Mouse (Mus musculus) c-Kit-positive CD71-negative TER-119-negative erythroid progenitor cells, embryonic 14.5 days (primary cell): Measurements from ENCODE around the gene Sdr39u1.

Experiments
- DNase-seq: peaks from one replicate; pipeline ENCODE4 v3.0.0-alpha.2; 2013; ENCODE audit warnings: low read depth

The Sdr39u1 gene

DNA sequence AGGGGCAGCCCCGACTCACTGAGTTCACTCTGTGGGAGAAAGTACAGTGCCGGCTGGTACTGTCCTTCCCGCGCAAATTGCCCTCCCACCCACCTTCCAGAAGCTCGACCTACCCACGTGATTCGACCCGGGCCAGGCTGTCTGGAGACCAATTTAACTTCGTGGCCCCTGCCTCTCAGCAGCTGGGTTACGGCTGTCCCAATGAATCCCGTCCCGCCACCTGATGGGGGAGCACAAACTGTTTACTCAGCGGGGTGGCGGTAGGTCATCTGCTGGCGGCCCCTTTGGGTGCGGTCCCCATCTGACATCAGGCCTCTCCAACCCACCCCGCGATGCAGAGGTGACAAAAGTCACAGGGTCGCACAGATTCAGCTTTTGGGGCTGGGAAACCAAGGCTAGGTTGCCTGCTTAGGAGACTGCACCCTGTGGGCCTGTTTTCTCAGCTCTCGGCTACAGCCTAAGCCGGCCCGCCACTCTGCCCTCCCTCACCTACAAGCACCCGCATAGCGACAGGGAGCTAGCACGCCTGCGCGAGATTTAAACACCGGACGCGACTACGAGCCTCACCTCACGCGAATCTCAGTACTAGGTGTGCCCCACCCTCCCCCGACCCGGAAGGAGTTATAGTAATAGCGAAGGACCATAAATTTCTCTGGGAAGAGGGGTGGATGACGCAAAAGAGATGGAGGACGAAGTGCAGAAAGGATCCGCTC, at the start of gene Sdr39u1:
Sdr39u1 (minus strand) TSS at position 593 of the 713 bp plus-strand sequence.
- no peak for DNase-seq

DNA sequence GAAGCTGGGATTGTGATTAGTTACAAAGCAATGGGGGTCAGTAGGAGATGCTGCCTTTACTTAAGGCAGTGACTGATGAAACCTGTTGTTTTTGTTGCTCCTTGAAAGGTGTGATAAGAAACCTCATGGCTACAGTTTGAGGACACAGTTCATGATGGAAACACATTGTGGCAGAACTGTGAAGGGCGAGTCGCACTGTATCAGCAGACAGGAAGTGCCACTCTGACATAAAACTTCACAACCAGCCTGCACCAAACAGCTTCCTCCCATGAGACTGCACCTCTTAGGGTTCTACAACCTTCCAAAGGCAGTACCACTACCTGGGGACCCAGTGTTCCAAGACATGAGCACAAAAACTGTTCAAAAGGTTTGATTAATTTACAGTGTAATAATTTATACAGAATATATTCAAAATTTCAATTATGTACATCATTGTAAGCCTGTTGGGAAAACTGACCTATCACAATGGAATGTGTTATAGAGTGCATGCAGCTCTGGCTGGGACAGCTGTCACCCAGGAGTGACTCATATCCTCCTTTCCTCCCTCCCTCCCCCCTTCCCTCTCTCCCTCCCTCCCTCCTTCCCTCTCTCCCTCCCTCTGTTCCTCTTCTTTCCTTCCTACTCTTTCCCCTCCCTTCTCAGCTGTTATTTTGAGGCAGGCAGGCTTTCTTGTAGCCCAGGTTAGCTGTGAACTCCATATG, 46.3 kb upstream of the Sdr39u1 start:
- no peak for DNase-seq

GRCm38 (mm10) chr14:55944575-55944974, 44.5 kb upstream of the Sdr39u1 start, which contains the start of gene Cma1:
Gene Cma1, minus strand, starts transcription at chr14:55944675.
- DNase-seq: no peak

DNA sequence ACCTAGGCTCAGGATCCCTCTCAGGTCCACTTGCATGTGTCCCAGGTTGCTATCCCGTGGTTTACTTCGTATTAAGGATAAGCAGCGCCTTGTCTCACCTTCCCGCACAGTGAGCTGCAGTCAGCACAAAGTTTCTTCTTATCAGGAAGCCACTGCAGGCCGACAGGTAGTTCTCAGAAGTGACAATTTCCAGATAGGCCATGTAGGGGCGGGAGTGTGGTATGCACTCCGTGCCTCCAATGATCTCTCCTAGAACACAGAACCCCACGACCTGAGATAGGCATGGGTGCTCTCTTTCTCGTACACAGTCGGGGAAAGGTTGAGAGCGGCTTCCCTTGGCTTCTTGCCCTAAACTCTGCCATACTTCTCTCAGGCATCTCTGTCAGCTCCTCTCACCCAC, 43.5 kb upstream of the Sdr39u1 start:
- DNase-seq: no peak

DNA sequence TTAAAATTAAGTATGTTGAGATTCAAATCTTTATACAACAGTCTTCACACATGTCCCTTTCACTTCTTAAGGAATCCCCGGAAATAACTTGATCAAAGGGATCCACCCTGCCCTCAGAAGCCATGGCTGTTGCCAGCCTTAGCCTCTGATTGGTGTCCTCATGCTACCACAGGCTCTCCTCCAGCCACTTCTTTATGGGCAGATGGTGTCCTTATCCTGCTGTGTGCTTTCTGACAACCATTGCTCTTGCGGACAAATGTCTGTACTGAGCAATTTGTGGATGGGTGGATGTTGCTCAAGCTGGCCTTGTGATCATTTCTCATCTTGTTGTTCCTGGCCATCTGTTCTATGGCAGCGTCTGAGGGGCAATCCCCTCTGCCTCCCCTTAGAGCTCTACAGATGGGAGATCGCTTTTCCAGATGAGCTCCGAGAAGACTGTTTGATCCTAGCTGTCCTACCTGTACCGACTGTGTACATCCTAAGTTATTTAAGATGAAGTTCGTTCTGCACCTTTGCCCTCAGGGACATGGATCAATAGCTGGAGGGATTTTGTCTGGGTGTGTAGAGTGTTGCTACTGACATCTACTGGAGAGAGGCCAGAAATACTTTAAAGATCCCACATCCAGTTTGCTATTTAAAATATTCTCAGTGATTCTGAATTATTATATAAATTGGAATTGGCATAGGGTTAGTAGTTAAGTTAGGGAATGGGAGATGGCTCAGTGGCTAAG, 40.1 kb upstream of the Sdr39u1 start:
- no peak for DNase-seq

- DNase-seq: no peak
Measured at GRCm38 (mm10) chr14:55933586-55933985, 33.5 kb upstream of the Sdr39u1 start.

GRCm38 (mm10) chr14:55929263-55929997, 29.3 kb upstream of the Sdr39u1 start:
- no peak for DNase-seq

- no peak for DNase-seq
Measured at GRCm38 (mm10) chr14:55926847-55927246, 26.8 kb upstream of the Sdr39u1 start.

- no peak for DNase-seq
Measured at GRCm38 (mm10) chr14:55922475-55923232, 22.6 kb upstream of the Sdr39u1 start.

DNA sequence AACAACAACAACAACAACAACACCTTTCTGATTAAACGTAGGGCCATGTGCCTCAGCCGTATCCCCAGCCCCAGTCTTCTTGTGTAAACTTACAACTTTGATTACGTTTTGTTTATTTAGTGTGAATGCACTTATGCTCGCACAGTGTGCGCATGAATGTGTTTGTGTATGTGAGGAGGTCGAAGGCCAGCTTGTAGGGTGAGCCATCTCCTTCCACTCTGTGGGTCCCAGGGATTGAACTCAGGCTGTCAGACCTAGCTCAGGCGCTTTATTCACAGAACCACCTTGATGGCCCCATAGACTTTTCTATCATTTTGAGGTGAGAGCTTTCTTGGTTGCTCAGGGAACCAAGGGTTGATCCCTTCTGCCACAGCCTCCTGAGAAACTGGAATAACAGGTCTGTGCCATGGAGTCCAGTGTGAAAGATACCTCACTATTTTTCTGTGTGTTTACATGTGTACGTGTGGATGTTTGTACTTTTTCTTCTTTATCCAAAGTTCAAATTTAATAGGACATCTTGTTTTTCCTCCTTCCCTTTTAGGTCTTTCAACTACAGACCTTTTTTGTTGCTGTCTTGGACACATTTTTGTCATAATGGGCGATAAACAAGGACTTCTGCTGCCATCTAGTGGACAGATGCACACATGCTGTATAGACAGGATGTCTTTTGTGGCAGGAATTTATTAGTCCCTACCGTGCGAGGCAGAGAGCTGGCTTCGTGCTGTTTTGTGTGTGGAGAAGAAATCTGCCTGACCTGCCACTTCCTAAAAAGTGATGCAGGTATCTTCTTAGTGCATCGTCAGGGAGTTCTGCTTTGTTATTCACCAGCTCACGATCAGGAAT, 18.4 kb upstream of the Sdr39u1 start:
- DNase-seq: peak; percentile 90

DNA sequence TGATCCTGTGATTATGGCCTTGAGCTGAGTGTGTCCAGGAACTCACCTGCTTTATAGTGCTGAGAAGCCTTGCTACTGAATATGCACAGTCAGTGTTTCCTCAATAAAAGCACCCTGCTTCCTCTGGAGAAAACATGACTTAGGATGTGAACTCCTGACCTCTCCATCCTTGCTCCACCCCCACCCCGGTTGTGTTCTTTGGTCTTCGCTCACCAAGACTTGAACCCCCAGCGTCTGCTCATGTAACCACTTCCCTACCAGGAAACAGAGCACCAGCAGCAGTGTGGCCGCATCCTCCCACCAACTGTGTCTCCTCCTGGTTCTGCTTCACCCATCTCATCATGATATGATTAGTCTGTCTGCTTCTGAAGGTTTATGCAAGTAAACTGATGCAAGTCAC, 13.3 kb upstream of the Sdr39u1 start:
- no peak for DNase-seq

GRCm38 (mm10) chr14:55905518-55905917, 5.4 kb upstream of the Sdr39u1 start:
- DNase-seq: no peak

DNA sequence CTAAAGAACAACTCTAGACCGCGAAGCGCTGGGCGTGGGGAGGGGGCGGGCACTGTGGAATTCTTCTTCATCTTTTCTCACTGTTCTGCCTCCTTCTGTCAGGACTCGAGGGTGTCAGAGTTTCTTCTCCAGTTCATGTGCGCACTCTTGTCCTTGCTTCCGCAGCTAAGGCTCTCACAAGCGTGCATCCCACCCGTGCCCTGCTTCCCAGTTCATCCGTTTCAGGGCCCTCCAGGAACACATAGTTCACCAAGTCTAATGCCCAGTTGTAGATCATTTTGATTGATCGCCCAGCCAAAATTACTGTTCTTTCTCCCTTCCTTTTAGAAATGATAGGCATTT, 292 bp upstream of the Sdr39u1 start:
- no peak for DNase-seq

- no peak for DNase-seq
Measured at GRCm38 (mm10) chr14:55898947-55899346, 1.1 kb downstream of the Sdr39u1 start.

- no peak for DNase-seq
Measured at GRCm38 (mm10) chr14:55897671-55898070, 2.4 kb downstream of the Sdr39u1 start.

GRCm38 (mm10) chr14:55886571-55887382, 13.3 kb downstream of the Sdr39u1 start:
- no peak for DNase-seq

GRCm38 (mm10) chr14:55885791-55886271, 14.3 kb downstream of the Sdr39u1 start:
- no peak for DNase-seq

DNA sequence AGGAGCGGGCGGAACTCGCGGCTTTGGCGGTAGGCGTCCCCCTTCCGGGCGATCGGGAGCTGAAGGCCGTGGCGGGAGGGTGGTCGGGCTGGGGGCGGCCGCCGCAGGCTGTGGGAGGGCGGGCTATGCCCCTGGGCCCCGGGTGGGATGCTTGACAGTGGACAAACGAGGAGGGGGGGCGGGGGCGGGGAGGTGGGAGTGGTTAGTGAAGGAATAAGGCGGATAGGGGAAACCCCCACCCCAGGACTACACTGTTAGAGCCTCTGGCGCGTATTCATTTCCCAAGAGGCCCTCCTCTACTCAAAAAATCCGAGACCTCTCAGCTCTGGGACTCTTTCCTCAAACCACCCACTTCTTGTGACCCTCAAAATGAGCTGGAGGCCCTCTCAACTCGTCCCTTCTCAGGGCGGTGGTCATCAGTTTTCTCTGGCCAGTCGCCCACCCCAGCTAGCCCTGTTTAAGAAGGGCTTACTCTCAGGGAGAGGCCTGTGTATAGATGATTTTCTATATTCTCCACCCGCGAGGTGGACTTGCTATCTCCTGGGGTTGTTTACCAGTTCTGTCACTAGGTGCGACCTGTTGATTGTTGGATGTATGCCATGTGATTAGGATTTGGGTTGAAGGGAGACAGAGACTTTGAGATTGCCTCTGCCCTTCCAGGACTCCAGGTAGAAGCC, 14.8 kb downstream of the Sdr39u1 start:
- no peak for DNase-seq

DNA sequence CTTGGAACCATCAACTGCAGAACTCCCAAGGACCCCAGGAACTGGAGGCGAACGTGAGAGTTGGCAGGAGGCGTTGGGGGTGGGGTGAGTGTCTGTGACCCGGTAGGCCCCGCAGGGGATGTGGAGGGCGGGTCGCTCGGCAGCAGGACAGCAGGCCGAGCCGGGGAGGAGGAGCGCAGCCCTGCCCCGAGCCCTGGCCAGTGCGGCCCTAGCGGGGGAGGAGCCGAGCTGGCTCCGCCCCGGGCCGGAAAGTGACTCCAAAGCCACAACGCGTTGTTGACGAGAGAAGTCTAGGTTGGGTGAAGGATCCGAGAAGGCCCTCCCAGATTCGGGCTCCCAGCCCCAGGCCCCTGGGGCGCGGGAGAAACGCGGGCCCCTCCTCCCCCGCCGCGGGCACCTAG, 15.4 kb downstream of the Sdr39u1 start, which contains the start of gene Khnyn:
Khnyn (plus strand) TSS at position 235 of the 401 bp plus-strand sequence.
- DNase-seq: peak; percentile 82
